Mouse (Mus musculus) ES-Bruce4 (cell line): ENCODE results near the gene Atp6v0c.

Source experiments
- CTCF ChIP-seq: IDR thresholded peaks from one replicate; pipeline ENCODE4 v1.8.1; 2011; ENCODE audit warnings: low read depth, low read length
- POLR2A ChIP-seq: IDR thresholded peaks from one replicate; pipeline ENCODE4 v1.8.1; 2011; ENCODE audit warnings: low read length; ENCODE audit not compliant: insufficient read depth

DNA sequence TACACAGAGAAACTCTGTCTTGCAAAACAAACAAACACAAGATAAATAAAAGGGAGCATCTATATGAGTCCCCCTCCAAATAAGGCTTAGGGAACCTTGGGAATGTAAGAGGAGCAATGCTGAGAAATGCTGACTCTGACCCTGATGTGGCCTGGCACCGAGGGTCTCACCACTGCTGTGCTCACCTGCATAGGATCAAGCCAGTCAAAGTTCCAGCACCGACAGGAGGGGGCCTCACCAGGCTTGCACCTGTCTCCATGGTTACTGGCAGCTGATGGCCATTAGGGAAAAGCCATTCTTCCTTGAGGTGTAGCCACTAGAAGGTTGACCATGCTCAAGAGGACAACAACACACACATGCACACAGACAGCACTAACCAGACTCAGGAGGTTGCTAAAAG lies 26.6 kb downstream of the Atp6v0c start:
- TF ChIP-seq CTCF (no peak), POLR2A (no peak)
